Mouse (Mus musculus): ENCODE measurements around the gene Kidins220. TPM values are rescaled to one million over a fixed set of nuclear protein-coding genes. Genes with fewer than 3 reads are reported as not detected.
A peak's percentile ranks its signal among the peaks of the same experiment; 100 is the strongest.

Gene Kidins220
- polyA plus RNA-seq (2015; fragmentation: Nextera tagmentation; extraction: Ambion mirVana), result 26.1 and 26.8 TPM in 2 replicates

- Histone ChIP-seq H3K9me3 (replicated peaks) (no peaks in the 10 kb centered on the region), H3K4me1 (peaks cover 16% of the 10 kb centered on the region), H3K4me2 (replicated peaks) (peak within 1 kb of the TSS; percentile 59), H3K27me3 (no peaks in the 10 kb centered on the region), H3K27ac (replicated peaks) (peak within 1 kb of the TSS; percentile 94), H3K9ac (peak within 1 kb of the TSS; percentile 63), H3K36me3 (no peaks in the 10 kb centered on the region), H3K4me3 (replicated peaks) (peak within 1 kb of the TSS; percentile 87)
- 15% methylated on average over 29 of the region's 29 CpGs for WGBS
- ATAC-seq (ENCODE audit: insufficient number of reproducible peaks, low FRiP score, low TSS enrichment, low read depth), result peak; percentile 90
Observed at GRCm38 (mm10) chr12:24974446-24975114, at the start of gene Kidins220. Gene Kidins220 (plus strand): TSS chr12:24974925.

GRCm38 (mm10) chr12:24925276-24925675 lies 49.4 kb upstream of the Kidins220 start:
- 77% methylated on average over 5 of the region's 5 CpGs for WGBS
- no peaks in the 10 kb centered on the region for H3K9me3 ChIP-seq (replicated peaks)
- H3K27me3 ChIP-seq, result no peaks in the 10 kb centered on the region
- H3K4me2 ChIP-seq (replicated peaks), result no peak overlapping the region
- no peak for ATAC-seq (ENCODE audit: insufficient number of reproducible peaks, low FRiP score, low TSS enrichment, low read depth)
- no peak overlapping the region for H3K4me3 ChIP-seq (replicated peaks)
- H3K36me3 ChIP-seq, result no peaks in the 10 kb centered on the region
- H3K4me1 ChIP-seq, result no peaks in the 10 kb centered on the region
- no peak overlapping the region for H3K9ac ChIP-seq
- H3K27ac ChIP-seq (replicated peaks), result no peak overlapping the region

- no peak overlapping the region for H3K27ac ChIP-seq (replicated peaks)
- 24% methylated on average over 4 of the region's 4 CpGs for WGBS
- no peaks in the 10 kb centered on the region for H3K27me3 ChIP-seq
- no peaks in the 10 kb centered on the region for H3K4me1 ChIP-seq
- ATAC-seq (ENCODE audit: insufficient number of reproducible peaks, low FRiP score, low TSS enrichment, low read depth), result no peak
- 0 out of 2 replicates have a peak, but pooled peaks cover 2% of the 10 kb centered on the region for H3K36me3 ChIP-seq
- H3K4me3 ChIP-seq (replicated peaks), result no peak overlapping the region
- no peak overlapping the region for H3K4me2 ChIP-seq (replicated peaks)
- no peak overlapping the region for H3K9ac ChIP-seq
- H3K9me3 ChIP-seq (replicated peaks), result no peaks in the 10 kb centered on the region
Observed at GRCm38 (mm10) chr12:24925684-24926083, 49.0 kb upstream of the Kidins220 start.

- WGBS, result 75% methylated on average over 18 of the region's 18 CpGs
- 0 out of 2 replicates have a peak, but pooled peaks cover 2% of the 10 kb centered on the region for H3K36me3 ChIP-seq
- 0 out of 2 replicates have a peak overlapping the region, but pooled peaks have one; percentile 4 for H3K27ac ChIP-seq (replicated peaks)
- H3K27me3 ChIP-seq, result no peaks in the 10 kb centered on the region
- H3K9ac ChIP-seq, result no peak overlapping the region
- no peaks in the 10 kb centered on the region for H3K9me3 ChIP-seq (replicated peaks)
- H3K4me2 ChIP-seq (replicated peaks), result no peak overlapping the region
- no peak for ATAC-seq (ENCODE audit: insufficient number of reproducible peaks, low FRiP score, low TSS enrichment, low read depth)
- H3K4me3 ChIP-seq (replicated peaks), result no peak overlapping the region
- no peaks in the 10 kb centered on the region for H3K4me1 ChIP-seq
Observed at GRCm38 (mm10) chr12:24928051-24928748, 46.5 kb upstream of the Kidins220 start.

GRCm38 (mm10) chr12:24929043-24929442 lies 45.7 kb upstream of the Kidins220 start:
- H3K4me3 ChIP-seq (replicated peaks), result no peak overlapping the region
- no peaks in the 10 kb centered on the region for H3K27me3 ChIP-seq
- 0 out of 2 replicates have a peak, but pooled peaks cover 2% of the 10 kb centered on the region for H3K36me3 ChIP-seq
- H3K9ac ChIP-seq, result no peak overlapping the region
- H3K4me1 ChIP-seq, result no peaks in the 10 kb centered on the region
- WGBS, result 77% methylated on average over 7 of the region's 7 CpGs
- ATAC-seq (ENCODE audit: insufficient number of reproducible peaks, low FRiP score, low TSS enrichment, low read depth), result no peak
- H3K9me3 ChIP-seq (replicated peaks), result no peaks in the 10 kb centered on the region
- no peak overlapping the region for H3K4me2 ChIP-seq (replicated peaks)
- H3K27ac ChIP-seq (replicated peaks), result no peak overlapping the region

- H3K9me3 ChIP-seq (replicated peaks), result no peaks in the 10 kb centered on the region
- no peak overlapping the region for H3K27ac ChIP-seq (replicated peaks)
- ATAC-seq (ENCODE audit: insufficient number of reproducible peaks, low FRiP score, low TSS enrichment, low read depth), result no peak
- H3K36me3 ChIP-seq, result peaks cover 5% of the 10 kb centered on the region; the same call in 1 of the 2 replicates
- H3K4me3 ChIP-seq (replicated peaks), result no peak overlapping the region
- no peaks in the 10 kb centered on the region for H3K4me1 ChIP-seq
- no peak overlapping the region for H3K4me2 ChIP-seq (replicated peaks)
- WGBS, result 78% methylated on average over 3 of the region's 3 CpGs
- no peaks in the 10 kb centered on the region for H3K27me3 ChIP-seq
- H3K9ac ChIP-seq, result no peak overlapping the region
Observed at GRCm38 (mm10) chr12:24930760-24931159, 44.0 kb upstream of the Kidins220 start.

GRCm38 (mm10) chr12:24932120-24932519 lies 42.6 kb upstream of the Kidins220 start:
- no peak overlapping the region for H3K9ac ChIP-seq
- no peaks in the 10 kb centered on the region for H3K4me1 ChIP-seq
- no peak overlapping the region for H3K4me2 ChIP-seq (replicated peaks)
- ATAC-seq (ENCODE audit: insufficient number of reproducible peaks, low FRiP score, low TSS enrichment, low read depth), result no peak
- H3K27ac ChIP-seq (replicated peaks), result no peak overlapping the region
- WGBS, result 62% methylated on average over 6 of the region's 6 CpGs
- peaks cover 10% of the 10 kb centered on the region; the same call in 1 of the 2 replicates for H3K36me3 ChIP-seq
- no peaks in the 10 kb centered on the region for H3K9me3 ChIP-seq (replicated peaks)
- H3K27me3 ChIP-seq, result no peaks in the 10 kb centered on the region
- no peak overlapping the region for H3K4me3 ChIP-seq (replicated peaks)

GRCm38 (mm10) chr12:24933206-24933775 lies 41.4 kb upstream of the Kidins220 start:
- H3K27me3 ChIP-seq, result no peaks in the 10 kb centered on the region
- ATAC-seq (ENCODE audit: insufficient number of reproducible peaks, low FRiP score, low TSS enrichment, low read depth), result no peak
- no peak overlapping the region for H3K9ac ChIP-seq
- peaks cover 10% of the 10 kb centered on the region; the same call in 1 of the 2 replicates for H3K36me3 ChIP-seq
- H3K27ac ChIP-seq (replicated peaks), result no peak overlapping the region
- no peak overlapping the region for H3K4me3 ChIP-seq (replicated peaks)
- H3K4me1 ChIP-seq, result no peaks in the 10 kb centered on the region
- no peak overlapping the region for H3K4me2 ChIP-seq (replicated peaks)
- H3K9me3 ChIP-seq (replicated peaks), result no peaks in the 10 kb centered on the region
- WGBS, result 94% methylated on average over 1 of the region's 1 CpGs

- no peaks in the 10 kb centered on the region for H3K27me3 ChIP-seq
- H3K4me1 ChIP-seq, result no peaks in the 10 kb centered on the region
- no peak overlapping the region for H3K27ac ChIP-seq (replicated peaks)
- no peak for ATAC-seq (ENCODE audit: insufficient number of reproducible peaks, low FRiP score, low TSS enrichment, low read depth)
- H3K36me3 ChIP-seq, result peaks cover 10% of the 10 kb centered on the region; the same call in 1 of the 2 replicates
- no peak overlapping the region for H3K4me2 ChIP-seq (replicated peaks)
- no peak overlapping the region for H3K4me3 ChIP-seq (replicated peaks)
- no peaks in the 10 kb centered on the region for H3K9me3 ChIP-seq (replicated peaks)
- 81% methylated on average over 3 of the region's 3 CpGs for WGBS
- no peak overlapping the region for H3K9ac ChIP-seq
Observed at GRCm38 (mm10) chr12:24933996-24934395, 40.7 kb upstream of the Kidins220 start.

GRCm38 (mm10) chr12:24936281-24936680 lies 38.4 kb upstream of the Kidins220 start:
- H3K9ac ChIP-seq, result no peak overlapping the region
- no peaks in the 10 kb centered on the region for H3K4me1 ChIP-seq
- 42% methylated on average over 1 of the region's 1 CpGs for WGBS
- H3K4me3 ChIP-seq (replicated peaks), result no peak overlapping the region
- ATAC-seq (ENCODE audit: insufficient number of reproducible peaks, low FRiP score, low TSS enrichment, low read depth), result no peak
- H3K27ac ChIP-seq (replicated peaks), result no peak overlapping the region
- H3K4me2 ChIP-seq (replicated peaks), result no peak overlapping the region
- H3K36me3 ChIP-seq, result peaks cover 18% of the 10 kb centered on the region; the same call in 1 of the 2 replicates
- no peaks in the 10 kb centered on the region for H3K9me3 ChIP-seq (replicated peaks)
- no peaks in the 10 kb centered on the region for H3K27me3 ChIP-seq

GRCm38 (mm10) chr12:24939372-24939771 lies 35.4 kb upstream of the Kidins220 start:
- Histone ChIP-seq H3K4me3 (replicated peaks) (no peak overlapping the region), H3K36me3 (peaks cover 26% of the 10 kb centered on the region; the same call in 1 of the 2 replicates), H3K4me2 (replicated peaks) (no peak overlapping the region), H3K27ac (replicated peaks) (no peak overlapping the region), H3K4me1 (no peaks in the 10 kb centered on the region), H3K9ac (no peak overlapping the region), H3K27me3 (no peaks in the 10 kb centered on the region), H3K9me3 (replicated peaks) (no peaks in the 10 kb centered on the region)
- no peak for ATAC-seq (ENCODE audit: insufficient number of reproducible peaks, low FRiP score, low TSS enrichment, low read depth)
- WGBS, result 86% methylated on average over 8 of the region's 8 CpGs
